Mouse (Mus musculus): ENCODE measurements around the gene Usp6nl.

Usp6nl gene

DNA sequence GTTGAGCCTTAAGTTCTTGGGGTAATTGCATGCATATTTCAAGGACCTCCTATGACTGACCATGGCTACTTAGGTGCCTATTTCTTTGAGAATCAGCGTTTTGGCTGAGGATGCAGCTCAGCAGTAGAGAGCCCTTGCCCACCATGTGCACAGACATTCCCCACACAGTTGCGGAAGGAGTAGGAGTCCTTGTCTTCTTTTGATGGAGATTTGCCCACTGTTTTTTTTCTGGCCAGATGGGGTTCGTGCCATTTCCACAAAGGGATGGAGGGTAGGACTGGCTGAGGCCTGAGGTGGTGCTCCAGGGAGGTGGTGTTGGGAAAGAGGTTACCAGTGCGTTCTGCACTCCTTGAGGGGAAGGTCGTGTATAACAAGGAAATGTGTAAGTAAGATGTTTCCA lies 91.9 kb downstream of the Usp6nl start:
- DNase-seq (ENCODE audit: low spot score in 2 of 2): no peak

DNA sequence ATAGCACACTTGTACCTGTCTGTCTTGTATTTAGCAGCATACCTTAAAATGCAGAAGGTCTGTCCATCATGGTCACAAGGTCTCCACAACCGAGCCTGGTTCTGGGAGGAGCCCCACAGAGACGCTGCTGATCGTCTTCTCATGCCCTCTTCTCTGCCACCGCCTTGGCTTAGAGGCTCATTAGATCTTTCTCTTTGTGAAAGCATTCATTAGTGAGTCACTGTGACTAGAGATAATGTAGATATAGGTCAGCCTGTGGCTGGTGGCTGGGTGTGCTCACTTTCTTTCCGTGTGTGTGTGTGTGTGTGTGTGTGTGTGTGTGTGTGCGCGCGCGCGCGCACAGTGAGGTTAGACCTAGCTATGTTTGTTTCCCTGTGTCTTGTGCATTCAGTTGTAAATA lies 94.7 kb downstream of the Usp6nl start:
- no peak for DNase-seq (ENCODE audit: low spot score in 2 of 2)

DNA sequence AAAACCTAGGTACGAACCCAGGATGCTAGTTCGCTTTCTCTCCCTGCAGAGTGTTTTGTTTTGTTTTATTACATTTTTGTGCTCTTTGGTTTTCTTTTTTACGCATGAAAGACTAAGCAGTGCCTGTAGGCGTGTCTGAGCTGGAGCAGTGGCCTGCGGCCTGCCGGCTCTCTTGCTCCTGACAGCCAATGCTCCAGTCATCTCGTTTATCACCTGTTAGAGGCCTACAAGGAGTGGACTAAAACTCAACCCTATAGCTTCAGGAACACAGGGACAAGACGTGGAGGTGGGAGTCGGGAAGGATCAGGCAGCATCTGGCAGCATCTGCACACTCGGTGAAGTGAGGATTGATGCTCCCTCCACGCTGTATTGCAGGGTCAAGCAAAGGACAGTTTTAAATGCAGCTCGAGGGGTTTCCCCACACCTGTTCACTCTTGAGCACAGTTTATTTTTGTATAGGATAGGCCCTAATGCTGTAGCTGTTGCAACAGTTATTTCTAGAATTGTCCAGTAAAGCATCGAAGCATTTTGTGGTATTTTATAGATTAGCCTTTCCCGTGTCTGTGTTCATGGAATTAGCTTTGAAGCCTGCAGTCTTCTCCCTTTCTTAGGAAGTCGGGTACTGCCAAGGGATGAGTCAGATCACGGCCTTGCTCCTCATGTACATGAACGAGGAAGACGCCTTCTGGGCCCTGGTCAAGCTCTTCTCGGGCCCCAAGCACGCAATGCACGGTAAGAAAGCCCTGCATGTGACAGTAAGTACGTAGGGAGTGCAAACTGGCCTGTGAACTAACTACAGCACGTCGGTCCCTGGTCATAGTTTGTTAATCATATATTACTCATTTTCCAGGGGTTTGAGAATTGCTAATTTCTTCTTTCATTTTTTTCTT lies 101.4 kb downstream of the Usp6nl start:
- DNase-seq (ENCODE audit: low spot score in 2 of 2): no peak

DNA sequence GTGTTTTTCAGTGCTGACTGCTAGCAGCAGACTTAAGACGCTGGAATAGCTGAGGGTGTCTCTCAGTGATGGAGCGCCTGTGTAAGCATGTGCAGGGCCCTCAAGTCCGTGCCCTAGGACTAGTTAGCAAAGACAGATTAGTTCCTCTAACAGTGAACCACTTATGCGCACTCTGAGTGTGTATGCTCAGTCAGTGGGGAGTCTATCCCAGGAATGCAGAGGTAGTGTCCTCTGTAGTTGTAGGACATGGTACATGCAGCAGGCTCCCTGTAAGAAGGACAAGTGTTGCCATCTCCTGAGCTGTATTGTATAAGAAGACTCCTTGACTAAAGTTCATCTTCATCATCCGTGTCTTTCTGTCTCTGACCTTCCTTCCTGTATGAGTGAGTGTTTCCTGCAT lies 102.4 kb downstream of the Usp6nl start:
- no peak for DNase-seq (ENCODE audit: low spot score in 2 of 2)

DNA sequence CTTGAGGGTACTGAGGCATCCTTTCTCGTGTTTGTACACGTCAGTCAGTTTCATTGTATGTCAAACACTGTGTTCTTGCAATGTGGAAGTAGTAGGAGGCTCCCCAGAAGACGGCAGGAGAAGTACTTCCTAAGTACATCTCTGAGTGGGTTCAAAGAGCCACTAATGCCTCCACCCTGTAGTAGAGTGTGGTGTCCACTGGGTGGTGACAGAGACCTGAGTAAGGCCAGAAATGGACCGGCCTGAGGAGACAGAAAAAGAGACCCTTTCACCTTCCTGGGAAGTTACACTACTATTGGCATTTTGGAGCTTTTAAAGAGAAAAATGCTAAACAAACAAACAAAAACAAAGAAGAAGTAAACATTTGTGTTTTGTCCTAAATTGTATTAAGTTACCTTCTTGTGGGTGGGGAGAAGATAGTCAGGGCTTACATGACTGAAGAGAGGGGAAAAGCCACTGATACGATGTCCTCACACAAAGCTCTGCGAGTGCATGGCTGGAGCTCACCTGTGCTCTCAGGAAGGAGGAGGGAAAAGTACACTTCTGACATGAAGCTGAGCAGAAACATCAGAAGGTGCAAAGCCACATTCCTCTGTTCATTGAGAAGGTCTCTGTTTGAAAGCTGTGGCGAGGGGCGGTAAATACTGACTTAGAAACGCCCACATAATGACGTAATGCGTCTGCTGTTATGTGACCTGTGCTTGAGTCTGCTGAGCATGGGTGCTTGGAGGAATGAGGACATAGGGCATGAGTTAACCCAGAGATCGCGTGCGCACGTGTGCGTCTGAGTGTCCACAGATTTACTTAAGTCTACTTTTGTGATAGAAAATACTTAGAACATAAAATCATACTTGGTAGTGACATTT lies 113.9 kb downstream of the Usp6nl start:
- DNase-seq (ENCODE audit: low spot score in 2 of 2): peak in 1 of 2 experiments; percentile 30

DNA sequence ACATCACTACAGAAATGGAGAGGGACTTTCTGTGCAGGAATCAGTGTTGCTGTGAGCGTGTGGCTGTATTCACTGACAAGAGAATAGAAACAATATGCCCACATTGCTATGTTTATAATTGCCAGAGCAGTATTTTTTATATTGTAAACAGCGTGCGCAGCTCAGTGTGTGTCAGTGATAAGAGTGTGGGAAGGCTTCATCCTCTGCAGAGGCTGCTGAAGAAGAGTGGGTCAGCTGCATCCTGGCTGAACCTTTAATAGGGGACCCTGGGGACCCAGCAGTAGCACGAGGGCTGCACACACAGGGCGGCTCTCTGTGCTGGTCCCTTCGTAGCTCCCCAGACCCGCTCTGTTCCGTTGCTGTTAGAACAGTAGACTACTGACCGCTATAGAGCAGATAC lies 119.2 kb downstream of the Usp6nl start:
- DNase-seq (ENCODE audit: low spot score in 2 of 2): no peak

DNA sequence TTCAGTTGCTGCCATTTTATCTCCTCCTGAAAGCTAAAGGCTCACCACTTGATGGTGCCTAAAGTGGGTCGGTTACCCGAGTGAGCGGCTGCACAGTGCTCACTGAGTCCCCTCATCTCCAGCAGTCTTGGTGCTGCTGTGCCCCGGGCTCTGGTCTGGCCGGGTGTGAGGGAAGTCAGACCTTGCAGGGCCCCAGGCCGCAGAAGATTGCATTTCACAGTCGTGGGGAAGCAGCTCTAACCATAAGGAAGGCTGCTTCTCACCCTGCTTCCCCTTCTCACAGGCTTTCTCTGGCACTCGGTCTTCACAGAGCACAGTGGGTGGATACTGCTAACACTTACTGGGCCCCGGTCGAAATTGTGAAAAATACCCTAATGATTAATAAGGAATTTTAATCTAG lies 119.8 kb downstream of the Usp6nl start:
- no peak for DNase-seq (ENCODE audit: low spot score in 2 of 2)

DNA sequence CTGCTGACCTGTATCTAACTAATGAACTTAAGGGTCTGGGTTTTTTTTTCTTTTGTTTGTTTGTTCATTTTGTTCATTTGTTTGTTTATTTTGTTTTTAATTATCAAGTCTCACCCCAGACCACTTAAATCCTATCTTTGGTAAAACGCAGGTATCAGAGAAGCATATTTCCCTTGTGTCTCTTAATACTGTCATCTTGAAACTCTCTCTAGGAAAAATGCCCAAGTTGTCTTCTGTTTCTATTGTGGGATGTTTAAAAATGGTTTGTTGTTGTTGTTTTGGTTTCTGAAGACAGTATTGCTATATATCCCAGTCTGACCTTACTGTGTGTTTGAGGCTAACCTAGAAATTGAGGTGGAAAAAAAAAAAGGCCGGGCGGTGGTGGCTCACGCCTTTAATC lies 121.5 kb downstream of the Usp6nl start:
- no peak for DNase-seq (ENCODE audit: low spot score in 2 of 2)

DNA sequence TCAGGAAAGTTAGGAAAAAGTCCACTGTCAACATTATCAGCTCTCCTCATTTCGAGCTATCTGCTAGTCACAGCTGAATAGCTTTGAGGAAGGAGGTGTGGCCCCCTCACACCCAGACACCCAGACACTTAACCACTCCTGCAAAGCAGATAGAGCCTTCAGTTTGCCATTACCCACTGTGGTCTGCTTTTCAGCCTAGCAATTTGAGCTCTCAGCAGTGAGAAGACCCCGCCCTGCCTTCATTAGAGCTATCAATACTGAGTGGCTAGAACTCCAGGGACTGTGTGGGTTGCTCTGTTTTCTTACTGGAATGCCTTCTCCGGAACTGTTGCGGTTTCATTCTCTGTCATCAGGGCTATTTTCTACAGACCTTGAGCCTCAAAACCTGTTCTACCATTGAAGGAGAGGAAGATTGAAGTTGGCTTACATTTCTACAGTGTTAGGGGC lies 122.3 kb downstream of the Usp6nl start:
- no peak for DNase-seq (ENCODE audit: low spot score in 2 of 2)

DNA sequence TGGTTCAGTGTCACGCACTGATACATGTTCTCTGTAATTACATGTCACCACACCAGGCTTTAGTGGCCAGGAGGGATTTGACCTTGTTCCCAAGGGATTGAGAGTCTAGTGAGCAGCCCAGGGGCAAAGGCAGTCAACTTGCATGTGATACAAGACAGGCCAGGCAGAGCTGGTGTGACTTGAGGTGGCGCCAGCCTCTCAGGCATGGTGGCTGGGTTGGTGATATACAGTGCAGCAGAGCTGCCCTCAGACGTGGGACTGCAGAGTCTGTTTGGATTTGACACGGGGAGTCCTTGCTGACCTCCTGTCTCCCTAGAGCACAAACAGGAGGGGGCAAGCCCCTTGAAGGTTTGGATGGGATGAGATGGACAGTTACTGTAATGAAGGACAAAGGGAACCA lies 123.4 kb downstream of the Usp6nl start:
- DNase-seq (ENCODE audit: low spot score in 2 of 2): no peak

DNA sequence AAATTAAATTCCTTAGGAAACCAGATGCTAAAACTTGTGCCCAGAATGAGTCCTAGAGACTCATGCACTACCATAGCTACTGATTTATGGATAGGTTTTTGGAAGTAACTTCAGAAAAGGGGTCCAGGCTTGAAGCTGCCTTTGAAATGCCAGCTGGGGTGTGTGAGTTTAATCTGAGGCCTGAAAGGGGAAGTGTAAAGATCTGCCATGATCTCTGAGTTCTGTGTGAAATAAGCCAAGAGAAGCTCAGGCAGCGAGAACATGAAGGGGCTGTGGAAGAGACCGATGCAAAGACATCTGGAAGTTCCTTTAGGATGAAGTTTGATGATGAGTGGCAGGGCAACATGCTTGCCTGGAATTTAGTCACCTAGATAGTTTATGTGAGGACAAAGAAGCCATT lies 126.4 kb downstream of the Usp6nl start:
- no peak for DNase-seq (ENCODE audit: low spot score in 2 of 2)

DNA sequence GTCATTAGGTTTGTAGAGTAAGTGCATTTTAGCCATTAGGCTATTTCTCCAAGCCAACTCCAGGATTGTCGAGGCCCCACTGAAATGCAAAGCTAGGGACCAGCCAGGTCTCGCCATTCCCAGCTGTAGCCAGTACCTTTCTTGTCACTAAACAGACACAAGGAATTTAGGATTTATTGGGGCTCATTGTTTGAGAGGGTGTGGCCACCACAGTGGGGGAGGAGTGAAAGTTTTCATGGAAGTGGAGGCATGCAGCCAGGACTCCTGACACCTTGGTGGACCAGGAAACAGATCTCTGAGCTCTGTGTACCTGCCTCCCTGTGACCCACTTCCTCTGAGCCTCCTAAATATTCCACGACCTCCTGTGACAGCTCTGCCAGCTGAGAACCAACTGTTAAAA lies 127.2 kb downstream of the Usp6nl start:
- DNase-seq (ENCODE audit: low spot score in 2 of 2): no peak

DNA sequence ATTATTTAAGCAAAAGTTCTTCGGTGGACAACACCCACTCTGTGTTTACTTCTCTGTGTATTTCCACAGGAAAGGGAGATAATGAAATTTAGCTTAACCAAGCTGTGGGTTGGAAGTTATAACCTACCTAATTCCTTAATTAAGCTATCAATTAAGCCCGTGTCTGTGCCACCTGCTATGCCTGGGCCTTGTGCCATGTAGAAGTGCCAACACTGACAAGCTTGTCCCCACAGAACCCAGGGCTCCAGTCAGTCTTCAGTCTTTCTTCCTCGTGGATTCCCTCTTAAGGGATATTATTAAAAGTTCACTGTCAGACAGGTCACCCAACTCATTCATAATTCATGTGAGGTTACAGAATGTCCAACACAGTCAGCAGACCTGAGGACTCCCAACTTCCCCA lies 128.1 kb downstream of the Usp6nl start:
- no peak for DNase-seq (ENCODE audit: low spot score in 2 of 2)

DNA sequence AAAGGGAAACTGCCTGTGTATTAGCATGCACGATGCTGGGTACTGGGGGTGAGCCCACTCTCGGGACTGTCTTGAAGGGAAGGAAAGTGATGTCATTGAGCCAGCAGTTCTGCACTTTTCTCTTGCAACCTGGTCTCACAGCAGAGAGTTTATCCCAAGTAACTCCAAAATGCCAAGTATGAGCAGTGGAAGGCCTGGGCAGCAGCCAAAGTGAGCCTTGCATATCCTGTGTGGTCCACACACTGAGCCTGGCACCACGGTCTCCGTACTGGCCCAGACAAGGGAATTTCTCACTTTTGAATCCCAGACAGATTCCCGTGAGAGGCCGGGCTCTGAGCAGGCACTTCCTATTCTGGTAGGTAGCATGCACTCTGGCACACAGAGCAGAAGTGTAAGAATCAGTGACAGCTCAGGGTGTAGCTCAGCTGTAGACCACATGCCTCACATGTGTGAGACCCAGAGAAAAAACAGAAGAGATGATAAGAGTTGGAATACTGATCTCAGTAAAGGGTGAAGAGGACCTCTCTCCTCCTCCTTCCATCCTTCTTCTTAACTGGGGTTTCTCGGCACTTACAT lies 132.6 kb downstream of the Usp6nl start:
- DNase-seq (ENCODE audit: low spot score in 2 of 2): no peak

DNA sequence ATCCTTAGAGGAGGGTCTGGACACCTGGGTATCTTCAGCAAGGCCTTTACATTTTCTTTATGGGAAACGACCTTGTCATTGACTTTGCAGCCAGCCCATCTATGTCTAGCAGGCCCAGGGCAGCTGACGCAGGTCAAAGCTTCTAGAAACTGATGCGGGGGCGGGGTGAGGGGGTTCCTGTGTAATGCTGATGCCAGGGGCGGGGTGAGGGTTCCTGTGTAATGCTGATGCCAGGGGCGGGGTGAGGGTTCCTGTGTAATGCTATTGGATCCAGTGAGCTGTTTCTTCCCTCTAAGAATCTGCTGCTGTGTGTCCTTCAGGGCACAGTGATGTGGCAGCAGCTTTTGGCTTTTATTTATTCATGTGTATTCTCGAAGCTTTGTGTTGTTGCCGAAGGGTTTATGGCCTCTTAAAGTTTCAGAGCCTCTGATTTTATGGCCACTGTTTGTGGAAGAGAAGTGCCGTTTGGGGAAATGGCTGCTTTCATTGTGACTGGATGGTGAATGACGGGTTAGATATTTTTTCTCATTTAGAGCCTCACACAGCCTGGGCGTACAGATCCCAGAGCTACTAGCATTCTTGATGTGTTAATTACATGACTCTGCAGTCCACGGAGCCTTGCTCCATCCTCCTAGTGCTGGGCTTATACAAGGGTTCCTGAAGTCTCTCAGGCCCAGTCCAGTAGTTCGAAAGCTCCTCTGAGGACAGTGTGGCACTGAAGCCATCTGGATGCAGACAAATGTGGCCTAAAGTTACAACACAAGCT lies 137.0 kb downstream of the Usp6nl start:
- DNase-seq (ENCODE audit: low spot score in 2 of 2): peak; percentile 14 to 23

DNA sequence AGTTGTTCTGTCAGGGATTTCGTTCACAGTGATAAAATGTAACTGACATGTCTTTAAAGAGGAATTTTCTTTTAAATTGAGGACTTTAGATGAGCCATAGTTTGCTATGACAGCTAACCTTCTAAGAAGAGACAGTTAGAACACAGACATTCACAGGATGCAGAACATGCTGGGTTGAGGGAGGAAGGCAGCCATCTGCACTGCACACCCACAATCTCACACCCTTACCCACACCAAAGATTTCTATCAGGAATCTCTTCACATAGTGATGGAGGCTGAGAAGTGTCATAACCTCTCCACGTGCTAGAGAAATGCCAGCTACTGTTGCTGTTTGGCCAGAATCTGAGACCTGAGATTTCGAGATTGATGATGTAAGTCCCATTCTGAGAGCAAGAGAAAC lies 139.8 kb downstream of the Usp6nl start:
- DNase-seq (ENCODE audit: low spot score in 2 of 2): no peak

DNA sequence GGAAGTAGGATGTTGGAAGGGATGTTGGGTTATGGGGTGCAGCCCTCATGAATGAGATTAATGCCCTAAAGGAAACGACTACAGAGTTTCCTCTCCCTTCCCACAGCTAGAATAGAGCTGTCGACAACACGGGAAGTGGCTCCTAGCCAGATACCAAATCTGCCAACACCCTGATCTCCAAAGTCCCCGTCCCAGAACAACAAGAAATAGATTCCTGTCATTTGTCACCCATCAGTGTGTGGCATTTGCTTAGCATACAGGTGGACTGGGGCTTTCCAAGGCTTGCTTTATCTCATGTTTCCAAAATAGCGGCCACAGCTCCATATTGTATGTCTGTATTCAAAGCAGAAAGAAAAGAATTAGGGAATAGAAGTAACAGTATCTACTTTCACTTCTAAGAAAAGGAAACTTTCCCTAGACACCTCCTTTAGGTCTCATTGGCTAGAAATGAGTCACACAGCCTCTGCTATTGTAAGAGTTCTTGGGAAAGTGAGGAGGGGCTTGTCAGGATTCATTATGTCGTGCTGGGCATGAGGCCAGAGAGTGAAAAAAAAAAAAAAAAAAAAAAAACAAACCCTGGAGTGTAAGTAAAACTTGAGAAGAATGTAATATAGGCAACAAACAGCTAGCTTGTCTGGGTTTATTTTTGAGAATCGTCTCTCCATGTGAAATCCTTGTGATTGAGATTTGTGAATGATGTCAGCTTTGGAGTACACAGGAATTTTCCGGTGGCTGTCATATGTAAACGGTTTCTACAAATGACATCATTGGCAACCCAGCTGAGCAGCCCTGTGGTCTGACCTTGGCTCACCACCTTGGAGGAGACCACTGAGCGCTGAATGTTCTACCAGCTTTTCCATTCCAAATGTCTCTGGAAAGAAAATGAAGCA lies 141.6 kb downstream of the Usp6nl start:
- no peak for DNase-seq (ENCODE audit: low spot score in 2 of 2)

DNA sequence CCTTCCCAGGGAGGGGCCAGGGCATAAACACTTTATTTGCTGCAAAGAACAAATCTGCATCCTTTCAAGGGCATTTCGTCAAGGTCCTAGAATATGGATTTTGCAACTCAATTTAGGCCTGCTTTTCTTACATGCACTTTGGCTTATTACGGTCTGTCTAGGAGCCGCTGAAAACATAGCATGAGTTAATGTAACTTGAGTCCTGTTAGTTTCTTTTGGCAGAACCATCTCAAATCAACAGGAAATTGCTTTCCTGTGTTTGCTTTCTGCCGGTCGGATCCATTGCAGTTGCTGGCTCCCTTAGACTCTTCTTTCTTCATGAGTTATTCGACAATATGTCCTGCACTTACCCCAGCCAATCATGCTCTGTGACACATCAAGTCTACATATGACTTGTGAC lies 143.9 kb downstream of the Usp6nl start:
- no peak for DNase-seq (ENCODE audit: low spot score in 2 of 2)

DNA sequence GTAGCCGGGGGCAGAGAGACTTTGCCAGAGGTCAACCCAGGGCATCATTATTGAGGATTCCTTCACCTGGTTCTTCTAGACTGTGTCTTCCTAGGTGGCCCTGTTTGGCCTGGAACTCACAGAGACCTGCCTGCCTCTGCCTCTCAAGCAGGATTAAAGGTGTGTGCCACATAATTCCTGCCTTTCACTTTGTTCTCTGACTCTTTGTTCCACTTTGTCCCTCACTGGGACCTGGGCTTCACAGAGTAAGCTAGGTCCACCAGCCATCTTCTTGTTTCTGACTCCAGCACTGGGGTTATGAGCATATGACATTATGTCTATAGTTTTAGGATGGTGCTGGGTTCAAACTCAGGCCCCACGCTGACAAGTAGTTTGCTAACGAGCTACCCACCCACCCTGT lies 144.9 kb downstream of the Usp6nl start:
- DNase-seq (ENCODE audit: low spot score in 2 of 2): no peak

DNA sequence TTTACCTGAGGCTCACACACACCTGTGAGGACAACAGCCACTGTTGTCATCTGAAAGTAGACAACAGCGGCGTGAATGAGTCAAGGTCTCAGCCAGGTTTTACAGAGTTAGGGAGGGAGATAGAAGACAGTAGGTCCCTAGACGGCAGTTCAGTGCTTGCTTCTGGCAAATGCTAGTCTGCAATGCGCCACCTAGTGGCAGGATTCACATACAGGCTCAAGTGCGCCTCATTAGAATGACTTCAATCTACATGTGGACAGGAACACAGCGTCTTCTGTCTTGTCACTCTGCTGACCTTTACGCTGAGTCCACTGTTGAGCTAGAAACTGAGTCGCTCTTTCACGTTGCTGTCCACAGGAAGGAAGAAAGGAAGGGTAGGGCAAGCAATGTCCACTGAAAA lies 146.7 kb downstream of the Usp6nl start:
- DNase-seq (ENCODE audit: low spot score in 2 of 2): peak; percentile 51 to 81

DNA sequence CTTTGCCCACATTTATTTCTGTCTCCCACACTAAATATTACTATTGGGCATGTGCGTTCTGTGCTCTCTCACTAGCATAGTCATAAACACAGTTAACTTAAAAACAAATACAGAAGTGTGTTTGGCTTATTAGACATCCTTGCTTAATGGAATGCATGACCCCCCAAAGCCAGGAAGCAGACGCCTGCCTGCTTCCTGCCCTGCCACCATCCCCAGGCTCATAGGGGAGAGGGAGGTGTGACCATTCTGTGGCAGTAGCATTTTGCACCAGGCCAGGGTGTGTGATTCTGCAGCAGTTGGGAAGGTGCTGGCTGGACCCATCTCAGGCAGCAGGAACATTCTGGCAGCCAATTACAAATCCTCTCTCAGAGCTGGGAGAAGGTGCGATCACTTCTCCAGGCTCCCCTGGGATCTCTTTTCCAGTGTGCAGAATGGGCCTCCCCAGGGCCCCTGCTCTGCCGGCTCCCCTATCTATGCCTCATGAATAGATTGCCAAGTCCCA lies 148.7 kb downstream of the Usp6nl start:
- no peak for DNase-seq (ENCODE audit: low spot score in 2 of 2)

All from thymus, postnatal 10 days (tissue).